Mouse (Mus musculus): ENCODE results near the gene 9130213A22Rik. TPM values are rescaled to one million over a fixed set of nuclear protein-coding genes. Genes with fewer than 3 reads are reported as not detected.

Gene 9130213A22Rik
- polyA plus RNA-seq (2012; rRNA removed): 1.1 and 1.2 TPM in 2 replicates

- DNase-seq: peak; percentile 87
Measured at GRCm38 (mm10) chr11:69122336-69122951, at the start of gene 9130213A22Rik. TSS of gene 9130213A22Rik (minus strand) at chr11:69122589.

GRCm38 (mm10) chr11:69171626-69172025, 49.2 kb upstream of the 9130213A22Rik start:
- peak; percentile 40 for DNase-seq
- TF ChIP-seq CTCF (IDR thresholded peaks at IDR 0.05; ENCODE audit: insufficient read depth, low read length) (peak; percentile 81), POLR2A (IDR thresholded peaks at IDR 0.05; ENCODE audit: borderline replicate concordance, extremely low read depth, low read depth, low read length) (no peak)
- 25% methylated on average over 7 of the region's 7 CpGs for WGBS
- H3K4me1 ChIP-seq (ENCODE audit: control insufficient read depth, insufficient read depth, low read length): no peaks in the 10 kb centered on the region
- no peak overlapping the region for H3K4me3 ChIP-seq (replicated peaks; ENCODE audit: extremely low read depth, low read depth, low read length)

More at GRCm38 (mm10) chr11:69122336-69122951, at the start of gene 9130213A22Rik:
- H3K4me3 ChIP-seq (replicated peaks; ENCODE audit: extremely low read depth, low read depth, low read length): peak within 1 kb of the TSS; percentile 74
- H3K4me1 ChIP-seq (ENCODE audit: control insufficient read depth, insufficient read depth, low read length): peaks cover 9% of the 10 kb centered on the region; the same call in 1 of the 2 replicates
- no peak; the same call in 1 of the 2 replicates for TF ChIP-seq POLR2A (IDR thresholded peaks at IDR 0.05; ENCODE audit: borderline replicate concordance, extremely low read depth, low read depth, low read length)
- peak; percentile 29; the same call in 1 of the 2 replicates for TF ChIP-seq CTCF (IDR thresholded peaks at IDR 0.05; ENCODE audit: insufficient read depth, low read length)
- under 1% methylated on average over 62 of the region's 66 CpGs for WGBS

GRCm38 (mm10) chr11:69169313-69169712, 46.9 kb upstream of the 9130213A22Rik start:
- no peak for DNase-seq
- H3K4me3 ChIP-seq (replicated peaks; ENCODE audit: extremely low read depth, low read depth, low read length): no peak overlapping the region
- H3K4me1 ChIP-seq (ENCODE audit: control insufficient read depth, insufficient read depth, low read length): no peaks in the 10 kb centered on the region
- 75% methylated on average over 12 of the region's 12 CpGs for WGBS
- TF ChIP-seq POLR2A (IDR thresholded peaks at IDR 0.05; ENCODE audit: borderline replicate concordance, extremely low read depth, low read depth, low read length) (no peak), CTCF (IDR thresholded peaks at IDR 0.05; ENCODE audit: insufficient read depth, low read length) (no peak)

GRCm38 (mm10) chr11:69156800-69157199, 34.4 kb upstream of the 9130213A22Rik start, which contains the start of gene Alox12b:
TSS of gene Alox12b (plus strand) at chr11:69156989.
- Histone ChIP-seq H3K4me1 (ENCODE audit: control insufficient read depth, insufficient read depth, low read length) (no peaks in the 10 kb centered on the region), H3K4me3 (replicated peaks; ENCODE audit: extremely low read depth, low read depth, low read length) (no peak within 1 kb of the TSS)
- no peak for DNase-seq
- 3% methylated on average over 18 of the region's 18 CpGs for WGBS
- TF ChIP-seq POLR2A (IDR thresholded peaks at IDR 0.05; ENCODE audit: borderline replicate concordance, extremely low read depth, low read depth, low read length): no peak
- no peak for TF ChIP-seq CTCF (IDR thresholded peaks at IDR 0.05; ENCODE audit: insufficient read depth, low read length)

- Histone ChIP-seq H3K4me3 (replicated peaks; ENCODE audit: extremely low read depth, low read depth, low read length) (no peak overlapping the region), H3K4me1 (ENCODE audit: control insufficient read depth, insufficient read depth, low read length) (0 out of 2 replicates have a peak, but pooled peaks cover 3% of the 10 kb centered on the region)
- WGBS: 39% methylated on average over 1 of the region's 1 CpGs
- DNase-seq: no peak
- TF ChIP-seq POLR2A (IDR thresholded peaks at IDR 0.05; ENCODE audit: borderline replicate concordance, extremely low read depth, low read depth, low read length) (no peak), CTCF (IDR thresholded peaks at IDR 0.05; ENCODE audit: insufficient read depth, low read length) (no peak)
Measured at GRCm38 (mm10) chr11:69155351-69155750, 33.0 kb upstream of the 9130213A22Rik start.

GRCm38 (mm10) chr11:69153831-69154230, 31.4 kb upstream of the 9130213A22Rik start:
- 65% methylated on average over 8 of the region's 8 CpGs for WGBS
- Histone ChIP-seq H3K4me1 (ENCODE audit: control insufficient read depth, insufficient read depth, low read length) (0 out of 2 replicates have a peak, but pooled peaks cover 3% of the 10 kb centered on the region), H3K4me3 (replicated peaks; ENCODE audit: extremely low read depth, low read depth, low read length) (no peak overlapping the region)
- no peak for TF ChIP-seq POLR2A (IDR thresholded peaks at IDR 0.05; ENCODE audit: borderline replicate concordance, extremely low read depth, low read depth, low read length)
- no peak for TF ChIP-seq CTCF (IDR thresholded peaks at IDR 0.05; ENCODE audit: insufficient read depth, low read length)
- no peak for DNase-seq

GRCm38 (mm10) chr11:69151004-69151403, 28.6 kb upstream of the 9130213A22Rik start:
- Histone ChIP-seq H3K4me1 (ENCODE audit: control insufficient read depth, insufficient read depth, low read length) (0 out of 2 replicates have a peak, but pooled peaks cover 3% of the 10 kb centered on the region), H3K4me3 (replicated peaks; ENCODE audit: extremely low read depth, low read depth, low read length) (no peak overlapping the region)
- WGBS: 48% methylated on average over 6 of the region's 6 CpGs
- no peak for DNase-seq
- TF ChIP-seq CTCF (IDR thresholded peaks at IDR 0.05; ENCODE audit: insufficient read depth, low read length) (no peak), POLR2A (IDR thresholded peaks at IDR 0.05; ENCODE audit: borderline replicate concordance, extremely low read depth, low read depth, low read length) (no peak)

GRCm38 (mm10) chr11:69150444-69150843, 28.1 kb upstream of the 9130213A22Rik start:
- WGBS: 5% methylated on average over 7 of the region's 7 CpGs
- Histone ChIP-seq H3K4me3 (replicated peaks; ENCODE audit: extremely low read depth, low read depth, low read length) (no peak overlapping the region), H3K4me1 (ENCODE audit: control insufficient read depth, insufficient read depth, low read length) (0 out of 2 replicates have a peak, but pooled peaks cover 3% of the 10 kb centered on the region)
- TF ChIP-seq POLR2A (IDR thresholded peaks at IDR 0.05; ENCODE audit: borderline replicate concordance, extremely low read depth, low read depth, low read length): no peak
- peak; percentile 52 for TF ChIP-seq CTCF (IDR thresholded peaks at IDR 0.05; ENCODE audit: insufficient read depth, low read length)
- peak; percentile 59 for DNase-seq

GRCm38 (mm10) chr11:69149728-69150127, 27.3 kb upstream of the 9130213A22Rik start:
- 63% methylated on average over 6 of the region's 6 CpGs for WGBS
- Histone ChIP-seq H3K4me3 (replicated peaks; ENCODE audit: extremely low read depth, low read depth, low read length) (no peak overlapping the region), H3K4me1 (ENCODE audit: control insufficient read depth, insufficient read depth, low read length) (0 out of 2 replicates have a peak, but pooled peaks cover 3% of the 10 kb centered on the region)
- TF ChIP-seq CTCF (IDR thresholded peaks at IDR 0.05; ENCODE audit: insufficient read depth, low read length) (no peak), POLR2A (IDR thresholded peaks at IDR 0.05; ENCODE audit: borderline replicate concordance, extremely low read depth, low read depth, low read length) (no peak)
- no peak for DNase-seq
